Mouse (Mus musculus) spleen, adult 2 months (tissue): ENCODE data around the gene Nadk2.

Experiments
- CTCF ChIP-seq: fragments of 200-500 bp; IDR thresholded peaks from 2 replicates; pipeline ENCODE4 v1.5.1; 2011; ENCODE audit warnings: mild to moderate bottlenecking, inconsistent platforms; ENCODE audit not compliant: insufficient read depth, insufficient read length, insufficient replicate concordance; ENCODE audit errors: extremely low read depth
- POLR2A ChIP-seq: fragments of 200-500 bp; IDR thresholded peaks from 2 replicates; pipeline ENCODE4 v1.6.1; 2011; ENCODE audit warnings: low read depth, low read length, inconsistent platforms

- no peak for TF ChIP-seq CTCF
- TF ChIP-seq POLR2A, result no peak
Observed at GRCm38 (mm10) chr15:9075608-9076200, 4.6 kb downstream of the Nadk2 start.
